Mouse (Mus musculus): ENCODE measurements around the gene Pbx1.

Pbx1 gene

DNA sequence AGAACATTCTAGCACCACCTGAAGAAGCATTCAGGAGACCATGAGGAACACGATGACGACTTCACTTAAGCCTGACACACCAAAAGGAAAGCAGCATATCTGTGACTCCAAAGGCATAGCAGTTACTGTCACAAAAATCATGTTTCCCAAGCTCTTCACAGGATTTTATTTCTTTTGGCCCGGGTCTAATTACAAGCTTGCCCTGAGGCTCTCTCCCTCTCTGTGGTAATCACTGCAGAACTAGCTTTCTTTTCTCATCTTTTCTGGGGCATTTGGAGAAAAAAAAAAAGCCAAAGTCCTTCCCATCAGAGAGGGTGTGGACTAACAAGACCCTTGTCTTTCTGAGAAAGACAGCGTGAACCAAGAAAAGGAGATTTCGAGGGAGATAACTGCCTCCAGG, 87.8 kb downstream of the Pbx1 start:
- DNase-seq (ENCODE audit: low spot score), result no peak

DNA sequence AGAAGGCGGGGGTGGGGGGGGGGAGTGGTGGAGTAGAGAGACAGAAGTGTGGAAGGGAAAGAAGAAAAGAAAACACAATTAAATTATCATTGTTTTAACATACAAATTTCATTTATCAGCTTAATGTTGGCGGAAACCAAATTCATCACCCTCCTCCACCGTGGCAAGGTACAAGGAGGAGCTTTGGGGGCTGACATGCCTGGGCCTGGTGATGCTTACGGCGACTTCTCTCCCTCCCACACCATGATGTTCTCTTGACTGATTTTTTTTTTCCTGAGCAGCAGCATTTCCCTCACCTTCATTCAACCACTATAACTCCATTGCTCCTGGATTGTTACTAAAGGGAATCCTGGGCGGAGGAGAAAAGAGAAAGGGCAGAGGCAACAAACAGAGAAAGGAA, 89.8 kb downstream of the Pbx1 start:
- no peak for DNase-seq (ENCODE audit: low spot score)

DNA sequence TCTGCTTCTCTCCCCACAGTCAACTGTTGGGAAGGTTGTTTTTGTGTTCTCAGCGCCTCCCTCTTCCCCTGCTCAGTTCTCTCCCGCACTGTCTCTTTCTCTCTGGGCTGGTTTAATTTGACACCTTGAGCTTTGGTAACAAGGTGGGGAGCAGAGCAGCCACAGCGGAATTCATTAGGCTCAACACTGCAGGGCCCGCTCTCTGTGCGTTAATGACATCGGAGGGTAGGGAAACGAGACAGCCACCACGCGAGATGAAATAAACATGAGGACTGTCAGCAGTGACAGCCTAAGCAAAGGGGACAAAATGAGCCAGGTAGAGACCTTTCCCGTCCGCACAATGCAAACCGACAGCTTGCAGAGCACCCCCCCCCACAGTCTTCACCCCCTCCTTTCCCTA, 90.2 kb downstream of the Pbx1 start:
- DNase-seq (ENCODE audit: low spot score), result no peak

- no peak for DNase-seq (ENCODE audit: low spot score)
Observed at GRCm38 (mm10) chr1:168341368-168341767, 90.7 kb downstream of the Pbx1 start.

DNA sequence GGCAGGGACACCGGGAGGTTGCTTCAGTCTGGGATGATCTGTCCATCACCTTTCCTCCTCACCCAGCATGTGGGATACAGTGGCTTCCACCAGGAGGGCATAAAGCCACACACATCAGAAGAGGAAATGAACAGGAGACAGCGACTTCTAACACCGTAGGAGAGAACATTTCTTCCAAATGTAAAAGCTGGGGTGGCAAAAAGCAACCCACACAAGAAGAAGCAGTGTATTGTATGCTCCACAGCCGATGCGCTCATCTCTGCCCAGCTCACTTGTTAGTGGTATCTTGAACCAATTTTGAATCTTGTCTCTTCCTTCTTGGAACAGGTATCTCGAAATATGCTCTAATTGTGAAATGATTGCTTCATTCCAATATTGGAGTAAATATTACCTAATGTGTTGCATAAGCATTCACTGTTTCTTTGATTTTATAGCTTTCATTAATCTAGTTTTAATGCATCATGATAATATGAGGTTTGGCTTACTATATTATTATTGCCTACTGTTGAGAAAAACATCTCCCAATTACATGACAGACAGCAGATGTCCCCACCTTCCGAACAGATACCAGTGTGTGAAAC, 95.7 kb downstream of the Pbx1 start:
- DNase-seq (ENCODE audit: low spot score), result no peak

DNA sequence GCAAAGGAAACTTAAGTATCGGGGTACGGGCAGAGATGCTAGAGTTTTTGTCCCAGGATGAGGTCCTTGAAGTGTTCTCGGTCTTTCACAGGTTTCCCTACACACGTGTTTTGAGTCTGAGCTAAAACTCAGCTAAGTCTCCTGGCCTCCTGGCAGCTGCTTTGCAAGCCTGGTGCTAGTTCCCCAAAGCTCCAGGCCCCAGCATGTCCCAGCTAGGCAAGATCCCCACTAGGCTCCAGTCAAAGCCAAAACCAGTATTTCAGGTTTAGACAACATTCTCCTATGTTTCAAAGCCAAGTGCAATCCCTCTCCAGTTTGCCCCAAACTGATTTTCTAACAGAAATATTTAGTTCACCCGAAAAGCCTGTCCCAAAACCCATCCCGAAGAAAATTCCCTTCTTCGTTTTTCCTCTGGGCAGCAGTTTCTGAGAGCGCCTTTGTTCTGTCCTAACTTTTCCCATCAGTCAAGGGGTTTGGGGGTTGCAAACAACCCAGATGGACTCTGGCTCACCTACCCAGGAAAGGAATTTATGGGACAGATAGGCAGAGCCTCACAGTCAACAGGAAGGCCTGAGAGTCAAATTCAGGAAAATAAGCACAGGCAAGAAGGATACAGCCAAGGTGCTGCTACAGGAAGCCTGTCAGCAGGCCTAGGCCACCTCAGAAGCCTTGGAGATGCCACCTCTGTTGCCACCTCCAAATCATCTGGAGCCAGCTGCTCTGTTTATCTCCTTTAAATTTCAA, 97.1 kb downstream of the Pbx1 start:
- no peak for DNase-seq (ENCODE audit: low spot score)

- DNase-seq (ENCODE audit: low spot score), result no peak
Observed at GRCm38 (mm10) chr1:168332056-168332455, 100.0 kb downstream of the Pbx1 start.

- no peak for DNase-seq (ENCODE audit: low spot score)
Observed at GRCm38 (mm10) chr1:168328236-168328605, 103.8 kb downstream of the Pbx1 start.

GRCm38 (mm10) chr1:168327405-168328235, 104.5 kb downstream of the Pbx1 start:
- no peak for DNase-seq (ENCODE audit: low spot score)

GRCm38 (mm10) chr1:168325786-168326185, 106.3 kb downstream of the Pbx1 start:
- no peak for DNase-seq (ENCODE audit: low spot score)

GRCm38 (mm10) chr1:168324306-168325085, 107.6 kb downstream of the Pbx1 start:
- DNase-seq (ENCODE audit: low spot score), result no peak

- no peak for DNase-seq (ENCODE audit: low spot score)
Observed at GRCm38 (mm10) chr1:168323436-168324108, 108.5 kb downstream of the Pbx1 start.

DNA sequence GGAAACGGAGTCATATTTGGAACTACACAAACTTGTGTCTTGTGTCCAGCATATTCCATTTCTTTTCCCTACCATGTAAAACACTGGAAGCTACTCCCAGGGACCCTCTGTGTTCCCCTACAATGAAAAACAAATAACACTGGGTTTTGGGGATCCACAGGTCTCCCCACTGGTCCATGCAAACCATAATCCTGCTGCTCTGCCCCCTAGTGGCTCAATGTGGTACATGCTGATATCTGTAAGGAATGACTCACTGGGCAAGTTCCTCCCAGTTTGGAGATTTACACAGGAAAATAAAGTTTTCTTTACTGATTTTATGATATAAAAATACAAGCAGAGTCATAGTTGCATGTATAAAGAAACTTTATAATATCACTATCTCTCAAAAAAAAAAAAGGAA, 109.2 kb downstream of the Pbx1 start:
- no peak for DNase-seq (ENCODE audit: low spot score)

DNA sequence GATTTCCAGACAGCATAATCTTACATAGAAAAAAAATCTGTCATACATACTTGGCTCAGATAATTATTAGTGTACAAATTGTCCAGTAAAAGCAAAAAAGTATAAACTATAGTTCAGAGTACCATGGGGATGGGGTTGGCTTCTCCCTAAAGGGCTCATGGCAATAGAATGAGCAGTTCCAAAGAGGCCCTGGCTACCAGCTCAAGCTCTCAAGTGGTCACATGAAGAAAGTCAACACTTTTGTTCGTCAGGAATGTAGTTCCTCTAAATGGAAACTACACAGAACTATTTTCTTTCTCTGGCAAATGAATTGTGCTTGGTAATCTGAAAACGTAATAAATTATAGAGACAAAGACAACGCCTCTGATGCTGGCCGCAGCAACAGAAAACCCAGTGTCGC, 112.4 kb downstream of the Pbx1 start:
- DNase-seq (ENCODE audit: low spot score), result no peak

- no peak for DNase-seq (ENCODE audit: low spot score)
Observed at GRCm38 (mm10) chr1:168318899-168319469, 113.1 kb downstream of the Pbx1 start.

- no peak for DNase-seq (ENCODE audit: low spot score)
Observed at GRCm38 (mm10) chr1:168313772-168314171, 118.3 kb downstream of the Pbx1 start.

DNA sequence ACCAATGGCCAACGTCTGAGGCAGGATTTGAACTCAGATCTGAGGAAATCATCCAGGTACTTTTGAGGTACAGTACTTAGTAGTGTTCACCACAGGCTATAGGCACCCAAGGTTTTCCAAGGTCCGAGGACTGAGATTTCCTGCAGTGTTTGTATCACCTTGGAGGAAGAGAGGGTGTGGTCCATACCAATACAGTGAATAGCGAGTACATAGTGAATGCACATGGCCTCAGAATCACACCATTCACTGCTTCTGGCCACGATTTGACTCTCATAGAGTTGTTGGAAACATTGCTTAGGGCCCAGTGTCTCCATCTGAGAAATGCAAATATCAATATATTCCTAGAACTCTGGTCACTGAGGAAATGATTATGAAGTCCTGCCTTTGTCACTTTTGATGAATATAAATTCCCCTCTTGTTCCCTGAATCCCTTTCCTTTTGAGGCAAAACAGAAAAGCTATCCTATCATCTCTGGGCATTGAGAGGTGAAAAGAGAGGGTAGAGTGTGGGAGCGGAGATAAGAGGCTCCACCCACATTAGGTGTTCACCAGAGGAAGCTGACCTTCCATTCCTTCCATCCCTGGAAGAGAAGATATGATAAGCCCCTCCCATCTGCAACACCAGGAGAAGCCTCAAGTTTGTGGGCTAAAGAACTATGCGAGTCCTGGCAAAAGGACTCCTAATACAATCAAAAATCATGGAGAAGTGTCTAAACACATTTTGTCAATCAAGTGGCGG, 119.2 kb downstream of the Pbx1 start:
- no peak for DNase-seq (ENCODE audit: low spot score)

DNA sequence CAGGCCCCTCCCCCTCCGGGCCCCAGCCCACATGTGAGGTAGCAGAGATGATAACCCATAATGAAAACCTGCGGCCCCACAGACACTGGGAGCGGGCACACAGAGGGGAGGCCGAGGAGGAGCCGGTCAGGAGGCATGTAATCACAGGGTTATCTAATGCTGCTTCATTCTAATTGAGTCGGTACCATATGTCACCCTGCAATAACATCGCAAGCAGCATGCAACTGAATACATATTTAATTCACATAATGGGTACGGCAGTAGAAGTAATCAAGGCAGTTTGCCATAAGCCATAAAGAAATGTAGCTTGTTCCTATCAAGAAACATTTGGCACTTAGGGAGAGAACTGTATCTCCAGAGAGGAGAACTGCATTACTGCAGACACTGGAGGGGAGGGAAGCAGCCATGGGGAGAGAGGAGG, 123.0 kb downstream of the Pbx1 start:
- DNase-seq (ENCODE audit: low spot score), result no peak

DNA sequence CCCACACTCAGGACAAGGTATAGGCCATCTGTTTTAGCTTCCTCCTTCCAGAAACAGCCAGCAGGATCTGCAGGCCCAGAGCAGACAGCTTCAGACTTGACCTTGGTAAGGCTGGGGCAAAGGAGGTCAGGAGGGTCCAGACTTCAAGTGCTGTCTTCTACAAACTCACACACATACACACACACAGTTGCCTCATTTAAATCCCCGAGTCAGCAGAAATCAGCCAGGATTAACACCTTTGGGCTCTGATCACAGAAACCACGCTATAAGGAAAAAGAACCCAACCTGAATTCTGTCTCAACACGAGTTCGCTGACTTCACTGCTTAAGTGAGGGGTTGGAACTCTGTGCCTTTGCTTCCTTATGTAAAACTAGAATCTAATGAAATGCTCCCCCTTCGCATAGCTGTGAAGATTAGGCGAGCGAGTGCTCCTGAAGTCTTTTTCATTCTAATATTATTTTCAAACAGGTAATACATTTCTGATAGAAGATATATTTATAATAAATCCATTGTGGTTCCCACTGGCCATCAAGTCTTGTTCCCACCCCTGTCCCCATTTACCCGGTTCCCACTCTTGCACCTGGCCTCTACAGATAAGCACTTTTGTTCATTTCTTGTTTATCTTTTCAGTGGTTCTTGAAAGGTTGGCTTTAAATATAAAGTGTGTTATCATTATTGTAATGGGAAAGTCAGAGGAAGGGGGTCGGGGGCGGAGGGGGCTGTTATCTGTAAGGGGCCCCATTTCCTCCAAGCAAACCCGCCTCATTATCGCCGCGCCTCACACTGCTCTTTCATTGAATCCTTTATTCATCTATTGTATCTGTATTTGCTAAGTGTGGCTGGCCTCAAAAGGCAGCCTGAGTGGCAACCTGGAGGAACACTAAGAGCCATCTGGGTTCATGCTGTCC, 124.5 kb downstream of the Pbx1 start:
- no peak for DNase-seq (ENCODE audit: low spot score)

GRCm38 (mm10) chr1:168300505-168300904, 131.6 kb downstream of the Pbx1 start:
- DNase-seq (ENCODE audit: low spot score), result no peak
